Mouse (Mus musculus) embryo, embryonic 10 days (tissue): ENCODE data around the gene Rhox11.
"Not testable (repeated sequence)": the region's sequence is repeated elsewhere in the genome, so short reads cannot be mapped to it uniquely, and the experiment has no call there.

ENCODE experiments used
- DNase-seq: peaks from one replicate; pipeline ENCODE4 v3.0.0-alpha.2; 2015; ENCODE audit warnings: low spot score

Gene Rhox11

GRCm38 (mm10) chrX:38085041-38085440 lies at the start of gene Rhox11:
TSS of gene Rhox11 (minus strand) at chrX:38085141.
- DNase-seq = no peak

- no peak for DNase-seq
Observed at GRCm38 (mm10) chrX:38121478-38121877, 36.5 kb upstream of the Rhox11 start.

GRCm38 (mm10) chrX:38120982-38121381 lies 36.0 kb upstream of the Rhox11 start, which contains the start of gene Rhox13:
TSS of gene Rhox13 (plus strand) at chrX:38121219.
- no peak for DNase-seq

DNA sequence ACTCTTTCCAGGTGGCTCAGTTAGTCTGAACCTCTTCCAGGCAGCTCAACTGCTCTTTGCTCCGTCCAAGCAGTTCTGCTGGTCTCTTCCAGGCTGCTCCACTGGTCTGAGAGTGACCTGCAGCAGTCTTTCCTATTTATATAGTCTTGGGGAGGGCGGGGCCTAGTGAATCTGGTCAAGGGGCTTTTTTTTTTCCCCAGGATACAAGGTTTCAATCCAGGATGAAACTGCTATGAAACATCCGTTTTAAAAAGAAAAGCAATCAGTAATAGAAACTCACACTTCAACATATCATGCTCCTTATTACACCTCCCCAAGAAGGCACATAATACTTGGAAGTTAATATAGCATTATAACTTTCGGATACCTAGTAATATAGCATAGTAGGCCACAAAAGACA lies 25.9 kb upstream of the Rhox11 start, which contains the start of gene Rhox12:
TSS of gene Rhox12 (minus strand) at position 101 of the 400 bp plus-strand sequence.
- no peak for DNase-seq

DNA sequence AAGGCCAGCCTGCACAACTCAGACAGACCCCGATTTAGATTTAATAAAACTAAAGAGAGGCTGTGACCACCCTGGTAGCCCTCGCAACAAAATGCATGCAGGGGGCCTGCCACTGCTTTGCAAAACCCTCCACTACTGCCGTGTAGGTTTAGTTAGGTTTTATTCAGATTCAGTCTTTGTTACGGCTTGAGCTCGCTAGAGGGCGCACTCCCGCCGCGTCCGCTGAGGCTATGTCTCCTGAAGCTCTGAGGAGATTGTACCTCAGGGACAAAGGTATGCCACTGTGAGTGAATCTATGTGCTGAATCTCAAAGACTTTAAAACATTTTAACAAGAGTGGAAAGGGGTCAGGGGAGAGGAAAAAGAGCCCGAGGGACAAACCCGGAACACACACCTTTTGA lies 715 bp downstream of the Rhox11 start:
- peak; percentile 60 for DNase-seq

DNA sequence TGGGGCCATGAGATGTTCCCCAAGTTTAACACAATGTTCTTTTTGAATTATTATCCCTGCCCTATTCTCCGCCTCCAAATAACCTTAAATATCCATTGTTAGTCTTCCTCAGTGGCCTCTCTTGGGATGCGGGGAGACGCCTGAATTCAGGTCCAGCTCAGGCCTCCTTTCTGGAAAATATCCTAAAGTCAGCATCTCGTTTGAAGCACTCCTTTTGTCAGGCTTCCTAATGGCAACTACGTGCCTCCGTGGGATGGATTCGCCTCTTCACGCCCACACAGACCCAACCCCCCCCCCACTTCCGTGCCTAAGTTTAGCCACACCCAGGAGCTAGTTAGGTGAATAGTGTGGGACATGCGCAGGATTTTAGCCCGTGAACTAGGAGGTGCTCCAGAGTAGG lies 18.8 kb downstream of the Rhox11 start, which contains the start of gene Rhox10:
TSS of gene Rhox10 (plus strand) at position 301 of the 400 bp plus-strand sequence.
- no peak for DNase-seq

DNA sequence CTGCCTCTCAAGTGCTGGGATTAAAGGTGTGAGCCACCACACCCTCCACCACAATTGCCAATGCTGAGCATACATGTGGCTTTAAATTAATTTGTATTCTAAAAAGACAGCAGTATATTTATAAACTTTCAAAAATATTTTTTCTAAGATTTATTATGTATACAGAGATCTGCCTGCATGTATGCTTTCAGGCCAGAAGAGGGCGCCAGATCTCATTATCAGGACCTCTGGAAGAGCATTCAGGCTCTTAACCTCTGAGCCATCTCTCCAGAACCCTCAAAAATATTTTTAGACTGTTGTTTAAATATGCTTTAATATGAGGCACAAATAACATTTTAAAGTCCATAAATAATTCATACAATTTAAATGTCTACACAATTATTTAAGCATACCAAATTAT lies 23.4 kb downstream of the Rhox11 start:
- DNase-seq = peak; percentile 16

DNA sequence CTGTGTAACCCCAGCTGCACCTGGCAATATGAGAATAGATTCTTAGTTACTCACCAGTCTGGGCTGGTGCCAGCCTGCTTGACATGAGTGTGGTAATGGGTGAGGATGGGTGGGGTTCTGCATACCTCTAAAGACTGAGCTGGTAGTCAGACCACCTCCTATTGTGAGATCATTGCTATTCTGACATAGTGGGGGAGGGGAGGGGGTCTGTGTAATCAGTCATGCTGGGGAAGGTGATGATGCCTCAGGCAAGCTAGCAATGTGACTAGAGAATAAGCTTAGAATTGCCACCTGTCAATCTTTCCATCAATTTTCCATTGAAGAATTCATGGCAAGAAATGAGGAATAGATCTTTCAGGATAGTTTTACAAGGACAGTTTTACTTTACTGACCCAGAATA lies 41.9 kb downstream of the Rhox11 start, which contains the start of gene Btg1-ps2:
TSS of gene Btg1-ps2 (minus strand) at position 101 of the 400 bp plus-strand sequence.
- DNase-seq = not testable (repeated sequence)

DNA sequence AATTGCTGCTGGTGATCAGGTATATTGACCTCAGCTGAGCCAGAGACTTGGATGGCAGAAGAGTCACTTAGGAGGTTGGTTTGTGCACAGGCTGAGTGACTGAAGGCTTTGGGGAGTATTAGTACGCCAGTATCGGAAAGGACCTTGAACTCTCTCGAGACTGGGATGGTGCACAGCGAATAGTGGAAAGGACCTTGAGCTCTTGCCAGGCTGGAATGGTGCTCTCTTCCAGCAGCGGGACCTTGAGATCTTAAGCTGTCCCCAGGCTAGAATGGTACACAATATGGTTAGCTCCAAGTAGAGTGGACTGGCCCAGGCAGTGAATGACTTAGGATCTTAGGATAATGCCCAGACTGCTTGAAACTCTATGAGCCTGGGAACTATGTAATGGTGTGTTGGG lies 45.3 kb downstream of the Rhox11 start:
- DNase-seq = no peak

DNA sequence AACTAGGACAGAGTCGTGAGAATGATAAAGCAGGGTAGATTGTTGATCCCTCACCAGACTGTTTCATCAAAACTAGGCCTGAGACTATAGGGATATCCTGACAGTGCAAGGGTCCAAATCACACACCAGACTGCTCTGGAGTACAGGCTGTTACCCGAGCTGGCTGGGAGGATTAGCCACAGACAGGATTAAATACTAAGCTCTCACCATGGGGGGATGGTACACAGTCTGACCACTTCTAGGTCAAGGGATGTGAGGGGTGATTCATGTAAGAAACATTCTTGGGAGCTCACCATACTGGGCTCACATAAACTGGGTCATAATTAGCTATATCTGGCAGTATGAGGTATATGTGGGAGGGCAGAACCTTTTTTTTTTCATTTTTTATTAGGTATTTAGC lies 51.1 kb downstream of the Rhox11 start:
- no peak for DNase-seq
